Mouse (Mus musculus) limb, embryonic 15.5 days (tissue): ENCODE measurements around the gene Appl1. TPM values are rescaled to one million over a fixed set of nuclear protein-coding genes. Genes with fewer than 3 reads are reported as not detected.

ENCODE experiments used
- ATAC-seq: fragments of 200-750 bp; cut with Nextera tagmentation; 2 replicates; pipeline ENCODE4 v1.8.0; 2017; ENCODE audit warnings: low read depth, moderate TSS enrichment; ENCODE audit not compliant: insufficient number of reproducible peaks, low FRiP score, low TSS enrichment
- H3K27ac ChIP-seq: fragments of 300-500 bp; sonication (generic); 2 replicates; pipeline ENCODE4 v1.5.1; 2015; ENCODE audit warnings: moderate library complexity, mild to moderate bottlenecking, inconsistent platforms
- H3K27me3 ChIP-seq: fragments of 300-500 bp; sonication (generic); 2 replicates; pipeline ENCODE4 v1.6.1; 2015; ENCODE audit warnings: inconsistent platforms
- H3K36me3 ChIP-seq: fragments of 300-500 bp; sonication (generic); 2 replicates; pipeline ENCODE4 v1.6.1; 2015; ENCODE audit warnings: inconsistent platforms
- H3K4me1 ChIP-seq: fragments of 300-500 bp; sonication (generic); 2 replicates; pipeline ENCODE4 v1.6.1; 2015; ENCODE audit warnings: inconsistent platforms
- H3K4me2 ChIP-seq: fragments of 300-500 bp; sonication (generic); 2 replicates; pipeline ENCODE4 v1.6.1; 2015; ENCODE audit warnings: mild to moderate bottlenecking, inconsistent platforms
- H3K4me3 ChIP-seq: fragments of 300-500 bp; sonication (generic); 2 replicates; pipeline ENCODE4 v1.5.1; 2015; ENCODE audit warnings: mild to moderate bottlenecking, inconsistent platforms
- H3K9ac ChIP-seq: fragments of 300-500 bp; sonication (generic); 2 replicates; pipeline ENCODE4 v1.6.1; 2015; ENCODE audit warnings: inconsistent platforms
- H3K9me3 ChIP-seq: fragments of 300-500 bp; sonication (generic); 2 replicates; pipeline ENCODE4 v1.6.1; 2016; ENCODE audit warnings: inconsistent platforms
- WGBS: fragments of 180-500 bp; shearing (Covaris S2); methylation state at CpG from one replicate; pipeline ENCODE4 v1.1.7; 2015; 5-methylcytosine and 5-hydroxymethylcytosine counted together
- polyA plus RNA-seq: library from polyadenylated mRNA; unstranded; fragments of >200 nt; fragmentation: Nextera tagmentation; extraction: Ambion mirVana; gene quantifications from 2 replicates; pipeline ENCODE4 v1.2.1, GENCODE M21; 2015

Gene Appl1
- 44.1 and 58.6 TPM in 2 replicates for polyA plus RNA-seq

GRCm38 (mm10) chr14:26971106-26971789 lies at the start of gene Appl1:
Gene Appl1 (minus strand): TSS chr14:26971232.
- H3K27me3 ChIP-seq = no peaks in the 10 kb centered on the region
- H3K9me3 ChIP-seq = no peaks in the 10 kb centered on the region
- 38% methylated on average over 10 of the region's 10 CpGs for WGBS
- H3K36me3 ChIP-seq = no peaks in the 10 kb centered on the region
- 0 out of 2 replicates have a peak, but pooled peaks cover 7% of the 10 kb centered on the region for H3K4me1 ChIP-seq
- peak within 1 kb of the TSS; percentile 90 for H3K4me3 ChIP-seq
- no peak for ATAC-seq
- peak within 1 kb of the TSS; percentile 48 for H3K4me2 ChIP-seq
- H3K27ac ChIP-seq = peak within 1 kb of the TSS; percentile 92
- H3K9ac ChIP-seq = peak within 1 kb of the TSS; percentile 81

GRCm38 (mm10) chr14:27019850-27020249 lies 48.8 kb upstream of the Appl1 start:
- H3K27ac ChIP-seq = no peak overlapping the region
- H3K4me1 ChIP-seq = no peaks in the 10 kb centered on the region
- H3K27me3 ChIP-seq = no peaks in the 10 kb centered on the region
- H3K4me3 ChIP-seq = no peak overlapping the region
- 68% methylated on average over 14 of the region's 14 CpGs for whole genome bisulfite sequencing
- no peak for ATAC-seq
- H3K4me2 ChIP-seq = no peak overlapping the region
- no peak overlapping the region for H3K9ac ChIP-seq
- no peaks in the 10 kb centered on the region for H3K9me3 ChIP-seq
- no peaks in the 10 kb centered on the region for H3K36me3 ChIP-seq

- WGBS = 88% methylated on average over 2 of the region's 2 CpGs
- Histone ChIP-seq H3K4me1 (no peaks in the 10 kb centered on the region), H3K4me2 (no peak overlapping the region), H3K27ac (no peak overlapping the region), H3K9me3 (no peaks in the 10 kb centered on the region), H3K27me3 (no peaks in the 10 kb centered on the region), H3K4me3 (no peak overlapping the region), H3K36me3 (no peaks in the 10 kb centered on the region), H3K9ac (no peak overlapping the region)
- no peak for ATAC-seq
Observed at GRCm38 (mm10) chr14:27017936-27018335, 46.9 kb upstream of the Appl1 start.

- H3K9ac ChIP-seq = no peak overlapping the region
- H3K4me2 ChIP-seq = no peak overlapping the region
- no peak for ATAC-seq
- H3K9me3 ChIP-seq = no peaks in the 10 kb centered on the region
- no peak overlapping the region for H3K4me3 ChIP-seq
- WGBS = 43% methylated on average over 4 of the region's 4 CpGs
- H3K4me1 ChIP-seq = no peaks in the 10 kb centered on the region
- H3K27me3 ChIP-seq = no peaks in the 10 kb centered on the region
- H3K36me3 ChIP-seq = no peaks in the 10 kb centered on the region
- no peak overlapping the region for H3K27ac ChIP-seq
Observed at GRCm38 (mm10) chr14:27013658-27014057, 42.6 kb upstream of the Appl1 start.

GRCm38 (mm10) chr14:27011561-27011960 lies 40.5 kb upstream of the Appl1 start:
- Histone ChIP-seq H3K27me3 (no peaks in the 10 kb centered on the region), H3K9ac (no peak overlapping the region), H3K4me3 (no peak overlapping the region), H3K27ac (no peak overlapping the region), H3K4me2 (no peak overlapping the region), H3K9me3 (no peaks in the 10 kb centered on the region), H3K4me1 (no peaks in the 10 kb centered on the region), H3K36me3 (no peaks in the 10 kb centered on the region)
- whole genome bisulfite sequencing = 77% methylated on average over 5 of the region's 5 CpGs
- no peak for ATAC-seq

- no peak overlapping the region for H3K27ac ChIP-seq
- no peak overlapping the region for H3K9ac ChIP-seq
- no peak overlapping the region for H3K4me2 ChIP-seq
- 56% methylated on average over 6 of the region's 6 CpGs for WGBS
- no peaks in the 10 kb centered on the region for H3K9me3 ChIP-seq
- H3K4me1 ChIP-seq = no peaks in the 10 kb centered on the region
- H3K4me3 ChIP-seq = no peak overlapping the region
- no peaks in the 10 kb centered on the region for H3K36me3 ChIP-seq
- no peak for ATAC-seq
- H3K27me3 ChIP-seq = no peaks in the 10 kb centered on the region
Observed at GRCm38 (mm10) chr14:27005937-27006336, 34.9 kb upstream of the Appl1 start.

GRCm38 (mm10) chr14:27004906-27005305 lies 33.9 kb upstream of the Appl1 start:
- no peaks in the 10 kb centered on the region for H3K9me3 ChIP-seq
- H3K4me3 ChIP-seq = no peak overlapping the region
- no peaks in the 10 kb centered on the region for H3K27me3 ChIP-seq
- H3K4me2 ChIP-seq = no peak overlapping the region
- H3K9ac ChIP-seq = no peak overlapping the region
- 64% methylated on average over 7 of the region's 7 CpGs for WGBS
- no peaks in the 10 kb centered on the region for H3K36me3 ChIP-seq
- no peak for ATAC-seq
- H3K4me1 ChIP-seq = 0 out of 2 replicates have a peak, but pooled peaks cover 3% of the 10 kb centered on the region
- H3K27ac ChIP-seq = no peak overlapping the region

GRCm38 (mm10) chr14:27000386-27000785 lies 29.4 kb upstream of the Appl1 start:
- H3K27ac ChIP-seq = no peak overlapping the region
- H3K27me3 ChIP-seq = no peaks in the 10 kb centered on the region
- no peak overlapping the region for H3K4me3 ChIP-seq
- 0 out of 2 replicates have a peak, but pooled peaks cover 3% of the 10 kb centered on the region for H3K4me1 ChIP-seq
- 4% methylated on average over 11 of the region's 11 CpGs for WGBS
- H3K36me3 ChIP-seq = no peaks in the 10 kb centered on the region
- no peaks in the 10 kb centered on the region for H3K9me3 ChIP-seq
- no peak for ATAC-seq
- no peak overlapping the region for H3K9ac ChIP-seq
- no peak overlapping the region for H3K4me2 ChIP-seq

GRCm38 (mm10) chr14:26996257-26996656 lies 25.2 kb upstream of the Appl1 start:
- no peak for ATAC-seq
- Histone ChIP-seq H3K9ac (no peak overlapping the region), H3K4me2 (no peak overlapping the region), H3K4me3 (no peak overlapping the region), H3K9me3 (no peaks in the 10 kb centered on the region), H3K27me3 (no peaks in the 10 kb centered on the region), H3K36me3 (no peaks in the 10 kb centered on the region), H3K27ac (no peak overlapping the region), H3K4me1 (peaks cover 21% of the 10 kb centered on the region)

GRCm38 (mm10) chr14:26994211-26994741 lies 23.2 kb upstream of the Appl1 start, which contains the start of gene Hesx1:
Gene Hesx1 (plus strand): TSS chr14:26994416.
- no peak within 1 kb of the TSS for H3K9ac ChIP-seq
- no peak for ATAC-seq
- 9% methylated on average over 16 of the region's 16 CpGs for WGBS

GRCm38 (mm10) chr14:26993427-26993826 lies 22.4 kb upstream of the Appl1 start:
- Histone ChIP-seq H3K4me1 (peaks cover 18% of the 10 kb centered on the region), H3K27me3 (no peaks in the 10 kb centered on the region), H3K9ac (no peak overlapping the region), H3K36me3 (no peaks in the 10 kb centered on the region), H3K4me2 (no peak overlapping the region), H3K27ac (0 out of 2 replicates have a peak overlapping the region, but pooled peaks have one; percentile 33), H3K4me3 (no peak overlapping the region), H3K9me3 (no peaks in the 10 kb centered on the region)
- no peak for ATAC-seq
- 23% methylated on average over 3 of the region's 3 CpGs for whole genome bisulfite sequencing

More at GRCm38 (mm10) chr14:26994211-26994741, 23.2 kb upstream of the Appl1 start, which contains the start of gene Hesx1:
- no peaks in the 10 kb centered on the region for H3K9me3 ChIP-seq
- peak within 1 kb of the TSS; percentile 69 for H3K27ac ChIP-seq
- H3K27me3 ChIP-seq = no peaks in the 10 kb centered on the region
- H3K4me2 ChIP-seq = peak within 1 kb of the TSS; percentile 51
- peaks cover 18% of the 10 kb centered on the region for H3K4me1 ChIP-seq
- no peaks in the 10 kb centered on the region for H3K36me3 ChIP-seq
- H3K4me3 ChIP-seq = peak within 1 kb of the TSS; percentile 35

GRCm38 (mm10) chr14:26991622-26992021 lies 20.6 kb upstream of the Appl1 start:
- WGBS = 41% methylated on average over 18 of the region's 18 CpGs
- Histone ChIP-seq H3K27me3 (no peaks in the 10 kb centered on the region), H3K9me3 (no peaks in the 10 kb centered on the region), H3K4me2 (0 out of 2 replicates have a peak overlapping the region, but pooled peaks have one; percentile 8), H3K4me3 (no peak overlapping the region), H3K27ac (no peak overlapping the region), H3K4me1 (peaks cover 18% of the 10 kb centered on the region), H3K9ac (no peak overlapping the region), H3K36me3 (no peaks in the 10 kb centered on the region)
- ATAC-seq = no peak
